Mouse (Mus musculus): ENCODE results near the gene Batf2.
A peak's percentile ranks its signal among the peaks of the same experiment; 100 is the strongest.
"Not testable (repeated sequence)": the region's sequence is repeated elsewhere in the genome, so short reads cannot be mapped to it uniquely, and the experiment has no call there.

Gene Batf2

GRCm38 (mm10) chr19:6140678-6141393 is at the start of gene Batf2:
TSS of gene Batf2 (plus strand) at chr19:6140983.
- peak; percentile 88 to 90 for DNase-seq (ENCODE audit: low spot score in 2 of 2)

DNA sequence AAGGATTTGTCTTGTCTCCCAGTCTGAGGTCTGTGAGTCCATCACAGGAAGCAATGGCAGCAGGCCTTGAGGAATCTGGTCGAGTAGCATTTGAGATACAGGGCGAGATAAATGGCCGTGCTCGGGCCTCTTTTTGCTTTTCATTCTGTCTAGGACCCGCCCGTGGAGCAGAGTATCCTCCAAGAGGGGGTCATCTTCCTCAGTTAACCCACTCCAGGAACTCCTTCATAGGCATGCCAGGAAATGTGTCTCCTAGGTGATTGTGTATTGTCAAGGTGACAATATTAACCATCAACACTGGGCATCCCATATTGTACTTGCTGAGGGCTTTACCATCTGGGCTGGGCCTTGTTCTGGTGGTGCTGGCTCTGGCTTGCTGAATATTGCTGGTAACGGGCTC is 46.7 kb upstream of the Batf2 start, which contains the start of gene AC131692.1:
Gene AC131692.1 (plus strand): TSS at position 301 of the 400 bp plus-strand sequence.
- no peak for DNase-seq (ENCODE audit: low spot score in 2 of 2)

GRCm38 (mm10) chr19:6097847-6098246 is 42.9 kb upstream of the Batf2 start:
- no peak for DNase-seq (ENCODE audit: low spot score in 2 of 2)

GRCm38 (mm10) chr19:6101186-6101585 is 39.6 kb upstream of the Batf2 start:
- no peak for DNase-seq (ENCODE audit: low spot score in 2 of 2)

DNA sequence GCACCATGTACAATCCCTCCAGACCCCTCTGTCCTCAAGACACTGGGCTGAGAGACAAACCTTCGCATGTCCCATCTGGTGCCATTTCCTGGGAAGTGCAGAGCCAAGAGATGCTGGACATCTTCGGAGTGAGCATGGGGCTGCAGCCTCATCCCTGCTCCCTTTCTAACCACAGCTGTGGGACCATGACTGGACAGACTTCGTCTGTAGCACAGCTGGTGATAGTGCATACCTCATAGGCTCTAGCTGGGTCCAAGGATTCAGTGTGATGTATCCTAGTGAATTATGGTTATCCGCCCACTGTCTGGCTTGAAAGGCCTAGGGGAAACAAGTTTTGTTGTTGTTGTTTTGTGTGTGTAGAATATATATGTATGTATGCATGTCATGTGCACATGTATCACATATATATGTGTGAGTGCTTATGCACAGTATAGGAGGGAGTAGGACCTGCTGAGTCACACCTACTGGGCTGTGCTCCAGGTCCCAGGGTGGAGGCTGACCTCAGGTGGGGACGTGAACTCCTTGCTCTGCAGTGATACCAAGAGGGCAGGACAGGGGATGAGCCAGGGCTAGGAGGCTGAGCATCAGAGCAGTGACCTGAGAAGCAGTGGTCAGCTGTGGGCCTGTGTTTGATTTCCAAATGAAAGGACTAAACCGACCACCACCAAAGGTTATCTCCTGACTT is 38.5 kb upstream of the Batf2 start:
- DNase-seq (ENCODE audit: low spot score in 2 of 2), result no peak

DNA sequence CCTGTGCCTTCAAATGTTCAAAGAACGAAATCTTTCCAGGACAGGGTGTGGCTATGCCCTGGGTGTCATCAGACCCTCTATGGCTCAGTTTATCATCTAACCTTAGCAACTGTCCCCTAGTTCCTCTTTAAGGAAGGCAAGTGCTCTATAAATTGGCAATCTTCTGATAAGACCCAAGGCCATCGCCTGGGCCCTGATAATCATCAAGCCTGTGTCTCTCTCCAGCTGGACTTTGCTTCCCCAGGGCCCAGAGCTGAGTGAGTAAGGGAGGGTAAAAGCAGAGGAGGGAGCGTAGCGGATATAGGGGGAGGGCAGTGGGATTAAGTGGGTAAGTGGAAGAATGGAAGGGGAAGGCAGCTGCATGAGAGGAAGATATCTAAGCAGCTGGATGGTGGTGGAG is 36.3 kb upstream of the Batf2 start:
- no peak for DNase-seq (ENCODE audit: low spot score in 2 of 2)

DNA sequence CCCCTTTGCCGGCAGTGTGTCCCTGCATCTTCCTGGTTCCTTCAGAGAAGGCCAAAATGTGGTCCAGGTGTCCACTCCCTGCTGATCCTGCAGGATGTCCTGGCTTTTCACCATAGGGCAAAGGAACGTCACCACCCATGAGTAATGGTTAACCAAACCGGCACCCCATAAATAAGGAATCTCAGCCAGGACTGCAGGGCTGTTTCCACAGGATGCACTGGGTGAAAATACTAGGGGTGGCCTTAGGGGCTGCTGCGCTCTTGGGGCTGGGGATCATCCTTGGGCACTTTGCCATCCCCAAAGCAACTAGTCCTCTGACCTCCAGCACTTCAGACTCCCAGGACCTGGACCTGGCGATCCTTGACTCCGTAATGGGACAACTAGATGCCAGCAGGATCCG is 35.2 kb upstream of the Batf2 start, which contains the start of gene Naaladl1:
Gene Naaladl1 (plus strand): TSS at position 197 of the 400 bp plus-strand sequence.
- DNase-seq (ENCODE audit: low spot score in 2 of 2), result no peak

DNA sequence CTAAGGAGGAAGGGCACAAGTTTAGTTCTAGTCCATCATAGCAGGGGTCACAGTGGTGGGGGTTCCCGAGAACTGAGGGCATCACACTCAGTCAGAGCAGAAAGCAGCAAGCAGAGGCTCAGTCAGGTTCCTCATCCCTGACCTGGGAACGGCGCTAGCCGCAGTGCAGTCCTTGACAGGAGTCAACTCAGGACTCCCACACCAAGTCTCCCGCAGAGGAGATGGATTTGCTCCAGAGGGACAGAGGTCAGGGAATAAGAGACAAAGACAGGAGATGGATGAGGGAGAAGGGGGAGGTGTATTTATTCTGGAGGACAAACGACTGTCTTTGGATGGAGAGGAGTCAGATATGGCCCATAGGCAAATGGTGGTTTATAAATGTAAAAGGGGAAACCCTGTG is 27.7 kb upstream of the Batf2 start:
- DNase-seq (ENCODE audit: low spot score in 2 of 2), result no peak

DNA sequence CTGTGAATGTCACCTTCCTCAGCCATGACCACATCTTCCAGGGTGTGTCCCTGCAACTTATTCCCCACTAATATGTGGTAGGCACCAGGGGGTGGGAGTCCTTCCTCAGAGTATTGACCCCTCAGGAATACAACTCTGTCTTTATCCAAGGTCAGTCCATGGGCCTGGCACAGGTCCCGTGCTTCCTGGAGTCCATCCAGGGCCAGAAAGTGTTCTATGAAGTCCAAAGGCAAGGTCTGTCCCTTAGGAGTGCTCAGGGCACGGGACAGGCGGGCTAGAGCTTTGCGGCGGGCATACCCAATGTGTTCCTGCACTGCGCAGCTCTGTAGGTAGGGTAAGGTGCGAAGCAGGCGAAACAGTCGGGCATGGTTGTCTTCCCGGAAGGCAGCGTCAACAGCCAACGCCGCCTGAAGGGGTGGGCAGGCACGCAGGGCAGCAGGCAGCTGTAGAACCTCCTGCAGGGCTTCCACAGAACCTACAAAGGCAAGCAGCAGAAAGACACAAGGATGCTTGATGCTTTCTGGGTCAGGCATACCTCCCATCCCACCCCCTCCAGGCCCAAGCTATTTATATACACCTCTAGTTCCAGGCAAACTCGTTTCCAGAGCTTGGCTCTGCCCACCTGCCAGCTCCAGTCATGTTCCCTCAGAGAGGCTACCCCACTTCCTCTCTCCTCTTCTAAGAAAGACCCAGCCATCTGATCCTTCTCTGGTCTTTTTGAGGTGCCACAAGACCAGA is 24.5 kb upstream of the Batf2 start:
- DNase-seq (ENCODE audit: low spot score in 2 of 2), result no peak

GRCm38 (mm10) chr19:6117346-6117985 is 23.3 kb upstream of the Batf2 start:
- DNase-seq (ENCODE audit: low spot score in 2 of 2), result no peak

DNA sequence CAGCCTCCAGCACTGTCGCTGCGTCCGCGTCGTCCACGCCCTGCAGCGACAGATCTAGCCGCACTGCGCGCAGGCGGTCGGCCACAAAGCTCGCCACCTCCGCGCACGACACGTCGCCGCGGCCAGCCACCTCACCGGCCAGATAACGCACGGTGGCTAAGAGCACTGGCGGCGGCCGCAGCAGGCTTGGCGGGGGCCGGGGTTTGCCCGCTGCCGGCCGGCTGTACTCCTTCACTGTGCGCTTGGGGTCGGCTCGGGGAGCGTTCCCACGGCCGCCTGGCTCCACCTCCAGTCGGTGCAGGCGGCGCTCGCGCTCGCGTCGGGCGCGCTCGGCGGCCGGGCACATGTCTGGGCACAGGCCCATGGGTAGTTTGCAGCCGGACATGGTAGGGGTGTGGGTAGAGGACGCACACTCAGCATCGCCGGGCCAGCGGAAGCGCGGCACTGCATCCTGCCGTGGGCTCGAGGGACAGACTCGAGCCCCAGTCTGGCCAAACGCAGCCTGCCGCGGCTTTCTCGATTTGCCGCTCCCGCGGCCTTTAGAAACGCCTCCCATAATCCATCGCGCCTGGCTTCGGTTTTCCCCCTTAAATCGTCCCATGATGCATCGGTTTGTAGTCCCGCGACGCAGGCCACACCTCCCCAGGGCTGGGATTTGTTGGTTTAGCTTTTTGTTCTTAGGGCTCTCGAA is 22.7 kb upstream of the Batf2 start, which contains the start of gene Sac3d1:
Gene Sac3d1 (minus strand): TSS at position 665 of the 691 bp plus-strand sequence.
- DNase-seq (ENCODE audit: low spot score in 2 of 2), result peak; percentile 79 to 82

DNA sequence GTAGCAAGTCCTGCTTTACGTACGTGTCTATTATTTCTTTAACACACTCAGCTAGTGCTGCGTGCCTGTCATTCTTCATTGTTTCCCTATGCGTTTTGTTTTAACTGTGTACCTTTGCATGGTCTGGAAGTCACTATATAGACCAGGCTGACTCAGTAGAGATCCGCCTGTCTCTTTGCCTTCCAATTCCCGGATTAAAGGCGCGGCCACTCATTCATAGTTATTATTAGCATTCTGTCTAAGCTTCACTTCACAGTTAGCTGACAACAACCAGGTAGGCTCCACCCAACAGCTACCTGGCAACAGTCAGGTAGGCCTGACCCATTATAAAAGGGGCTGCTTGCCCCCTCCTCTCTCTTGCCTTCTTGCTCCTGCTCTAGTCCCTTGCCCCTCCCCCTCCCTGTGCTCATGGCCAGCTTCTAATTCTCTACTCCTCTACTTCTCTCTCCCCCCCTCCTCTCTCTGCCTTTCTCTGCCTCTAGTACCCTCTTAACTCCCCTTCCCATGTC is 22.1 kb upstream of the Batf2 start:
- DNase-seq (ENCODE audit: low spot score in 2 of 2), result no peak

- no peak for DNase-seq (ENCODE audit: low spot score in 2 of 2)
Observed at GRCm38 (mm10) chr19:6121761-6122160, 19.0 kb upstream of the Batf2 start.

DNA sequence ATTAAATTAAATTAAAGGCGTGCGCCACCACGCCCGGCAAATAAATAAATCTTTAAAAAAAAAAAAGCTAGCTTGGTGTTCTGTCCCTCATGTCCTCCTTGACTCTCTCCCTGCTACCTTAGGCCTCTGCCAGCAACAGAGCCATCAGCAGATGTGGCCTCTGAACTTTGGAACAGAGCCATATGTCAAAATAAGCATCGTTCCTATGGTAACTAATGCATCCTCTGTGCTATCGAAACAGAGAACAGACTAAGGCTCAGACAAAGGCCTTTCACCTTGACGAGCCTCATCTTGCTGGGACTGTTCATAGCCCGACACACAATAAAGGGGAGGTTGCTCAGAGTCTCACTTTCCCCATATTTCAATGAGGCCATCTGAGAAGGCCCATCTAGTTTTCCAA is 17.5 kb upstream of the Batf2 start:
- DNase-seq (ENCODE audit: low spot score in 2 of 2), result no peak

DNA sequence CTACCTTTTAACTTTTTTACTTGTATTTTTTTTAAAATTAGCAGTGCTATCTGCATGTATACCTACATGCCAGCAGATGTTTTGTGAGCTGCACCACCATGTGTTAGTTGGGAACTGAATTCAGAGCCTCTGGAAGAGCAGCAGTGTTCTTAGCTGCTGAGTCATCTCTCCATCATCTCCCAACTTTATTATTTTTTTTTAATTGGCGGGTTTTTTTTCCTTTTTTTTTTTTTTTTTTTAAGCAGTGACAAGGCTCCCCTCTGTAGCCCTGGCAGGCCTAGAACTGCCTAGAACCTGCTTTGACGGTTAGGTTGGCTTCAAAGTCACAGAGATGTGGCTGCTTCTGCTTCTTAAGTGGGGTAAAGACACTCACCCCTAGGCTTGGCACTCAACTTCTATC is 15.9 kb upstream of the Batf2 start:
- DNase-seq (ENCODE audit: low spot score in 2 of 2), result no peak

- no peak for DNase-seq (ENCODE audit: low spot score in 2 of 2)
Observed at GRCm38 (mm10) chr19:6126289-6126688, 14.5 kb upstream of the Batf2 start.

DNA sequence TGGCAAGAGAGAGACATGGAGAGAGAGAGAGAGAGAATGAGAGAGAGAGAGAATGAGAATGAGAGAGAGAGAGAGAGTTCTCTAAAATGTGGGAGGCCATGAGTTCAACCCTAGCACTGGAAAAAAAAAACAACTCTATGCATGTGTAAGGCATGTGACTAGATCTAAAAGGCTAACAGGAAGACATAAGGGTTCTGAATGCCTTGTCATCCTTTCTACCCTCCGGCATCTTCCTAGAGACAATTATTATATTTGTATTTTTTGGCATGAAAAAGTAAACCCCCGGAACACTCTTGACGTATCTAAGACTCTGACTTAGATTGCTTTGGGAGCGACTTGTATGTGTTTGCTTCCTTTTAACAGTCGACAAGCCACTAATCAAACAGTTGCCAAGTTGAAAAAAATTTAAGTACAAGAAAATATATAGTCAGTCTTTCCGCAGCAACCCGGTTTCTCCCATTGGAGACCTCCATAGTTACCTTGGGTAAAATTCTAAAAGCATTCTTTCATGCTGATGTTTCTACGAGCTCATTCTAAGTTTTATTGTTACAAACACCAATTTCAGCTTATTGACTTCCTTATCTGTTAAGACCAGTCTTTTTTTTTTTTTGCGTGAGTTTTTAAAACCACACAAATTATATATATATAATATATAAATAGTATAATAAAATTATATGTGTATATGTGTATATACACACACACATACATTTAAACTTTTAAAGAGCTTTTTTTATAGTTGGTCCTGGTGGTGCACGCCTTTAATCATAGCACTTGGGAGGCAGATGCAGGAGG is 13.8 kb upstream of the Batf2 start:
- no peak for DNase-seq (ENCODE audit: low spot score in 2 of 2)

DNA sequence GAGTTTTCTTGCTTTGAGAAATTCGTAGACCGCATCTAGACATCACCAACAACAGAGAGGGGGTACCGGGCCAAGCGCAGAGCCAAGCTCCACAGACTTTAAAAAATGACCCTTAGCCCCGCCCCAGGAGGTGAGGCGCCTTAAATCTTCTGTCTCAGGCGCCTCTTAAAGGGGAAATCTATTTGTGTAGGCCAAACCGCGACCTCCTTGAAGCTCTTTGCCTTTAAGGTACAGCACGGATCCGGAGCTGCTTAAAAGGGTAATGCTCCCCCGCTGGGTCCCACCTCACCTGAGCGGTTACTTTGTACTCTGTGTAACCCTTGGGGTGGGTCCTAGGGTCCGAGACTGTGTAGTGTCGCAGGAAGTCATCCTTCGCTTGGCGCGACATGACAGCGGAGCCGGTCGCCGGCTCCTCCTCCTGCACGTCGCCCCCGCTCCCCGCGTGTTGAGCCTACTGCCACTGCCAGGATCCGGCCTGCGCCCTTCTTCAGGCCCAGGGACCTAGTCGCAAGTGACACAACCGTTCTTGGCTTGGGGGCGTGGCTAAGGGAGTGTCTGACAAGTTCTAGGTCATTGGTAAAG is 12.9 kb upstream of the Batf2 start, which contains the start of gene Snx15:
Gene Snx15 (minus strand): TSS at position 545 of the 582 bp plus-strand sequence.
- DNase-seq (ENCODE audit: low spot score in 2 of 2), result peak; percentile 88 to 91

DNA sequence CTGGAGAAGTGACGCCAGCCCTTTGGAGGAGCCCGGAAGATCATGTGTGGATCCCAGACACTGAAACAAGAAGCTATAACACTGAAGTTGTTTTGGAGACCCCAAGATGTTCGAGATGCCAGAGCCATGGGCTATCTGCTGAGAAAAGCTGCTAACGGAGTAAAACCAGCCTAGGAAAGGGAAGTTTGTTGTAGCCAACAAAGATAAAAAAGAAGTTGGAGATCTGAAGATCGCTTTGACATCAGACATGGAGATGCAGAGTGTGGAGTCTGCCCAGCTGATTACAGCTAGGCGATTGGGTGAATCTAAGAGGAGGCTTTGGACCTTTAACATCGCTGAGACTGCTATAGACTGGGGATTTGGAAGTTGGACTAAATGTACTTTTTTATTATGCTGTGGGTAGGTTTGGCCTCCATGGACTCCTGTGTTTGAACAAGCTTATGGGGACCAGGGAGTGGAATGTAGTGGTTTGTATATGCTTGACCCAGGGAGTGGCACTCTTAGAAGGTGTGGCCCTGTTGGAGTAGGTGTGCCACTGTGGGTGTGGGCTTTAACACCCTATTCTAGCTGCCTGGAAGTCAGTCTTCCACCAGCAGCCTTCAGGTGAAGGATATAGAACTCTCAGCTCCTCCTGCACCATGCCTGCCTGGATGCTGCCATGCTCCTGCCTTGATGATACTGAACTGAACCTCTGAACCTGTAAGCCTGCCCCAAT is 10.2 kb upstream of the Batf2 start:
- DNase-seq (ENCODE audit: low spot score in 2 of 2), result not testable (repeated sequence)

All from frontal cortex, postnatal 25 days (tissue).